Mouse (Mus musculus) adrenal gland, adult 2 months (tissue): ENCODE data around the gene Olfr701. TPM values are rescaled to one million over a fixed set of nuclear protein-coding genes. Genes with fewer than 3 reads are reported as not detected.

Experiments
- DNase-seq: peaks from one replicate; pipeline ENCODE4 v3.0.0; 2021
- long read RNA-seq: library from polyadenylated mRNA; stranded (forward); transcript quantifications from one replicate; pipeline ENCODE4 v2.0.0, GENCODE M21; 2021
- polyA plus RNA-seq: library from polyadenylated mRNA; depleted of rRNA; stranded (reverse); fragments of >200 nt; gene quantifications from 2 replicates; pipeline ENCODE4 v1.2.3, GENCODE M21; 2012; rRNA removed
- total RNA-seq, 2 experiments: library from RNA; stranded (reverse); gene quantifications; 2 replicates each; pipeline ENCODE4 v1.2.3; 2021

The Olfr701 gene
- total RNA-seq (not detected), polyA plus RNA-seq (not detected in 2 replicates)
- long read RNA-seq: 0 reads

DNA sequence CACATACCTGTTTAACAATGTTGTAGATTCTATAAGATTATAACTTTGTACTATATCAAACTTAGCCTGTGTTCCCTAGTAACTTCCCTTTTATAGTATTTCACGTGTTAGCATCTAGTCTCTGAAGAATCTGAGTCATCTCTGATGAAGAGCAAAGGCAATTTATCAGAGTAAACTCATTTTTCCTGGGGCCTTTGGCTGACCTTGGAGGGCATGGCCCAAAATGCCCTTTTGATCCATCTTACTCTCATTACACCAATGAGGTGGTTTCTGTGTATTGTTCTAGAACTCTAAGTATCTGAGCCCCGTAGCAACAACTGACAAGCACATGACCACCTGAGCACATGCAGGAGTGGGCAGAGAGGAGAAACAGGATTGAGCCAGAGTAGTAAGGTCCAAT lies at the start of gene Olfr701:
Olfr701 (plus strand) TSS at position 301 of the 400 bp plus-strand sequence.
- DNase-seq: peak; percentile 20

DNA sequence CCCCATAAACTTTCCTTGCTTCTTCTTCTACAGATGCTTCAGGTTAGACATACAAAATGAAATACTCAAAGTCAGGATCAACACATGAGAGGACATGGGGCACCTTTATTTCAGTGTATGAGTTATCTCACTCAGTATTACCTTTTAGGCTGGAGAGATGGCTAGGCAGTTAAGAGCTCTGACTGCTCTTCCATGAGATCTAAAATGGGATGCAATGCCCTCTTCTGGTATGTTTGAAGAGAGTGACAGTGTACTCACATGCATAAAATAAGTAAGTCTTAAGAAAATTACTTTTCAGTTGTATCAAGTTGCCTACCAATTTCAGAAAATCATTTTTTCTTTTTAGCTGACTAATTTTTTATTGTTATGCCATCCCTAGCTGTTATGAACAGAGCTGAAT lies 25.6 kb upstream of the Olfr701 start:
- DNase-seq: no peak

DNA sequence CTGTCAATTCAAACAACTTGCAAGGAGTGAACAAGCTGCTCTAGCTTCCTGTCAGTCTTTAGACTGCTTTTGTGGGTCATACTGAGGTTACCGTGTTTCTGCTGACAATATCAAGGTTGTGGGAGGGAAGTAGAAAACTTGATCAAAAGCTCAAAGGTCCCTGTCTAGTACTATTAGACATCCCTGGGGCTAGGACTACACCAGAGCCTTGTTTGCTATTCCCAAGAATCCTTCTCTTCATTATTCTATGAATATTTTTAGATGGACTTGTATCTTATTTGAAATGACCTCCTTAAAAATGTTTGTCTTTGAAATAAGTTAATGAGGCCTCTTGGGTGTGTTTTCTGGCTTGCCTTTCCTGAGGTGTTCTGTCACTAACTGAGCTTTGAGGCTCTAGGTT lies 20.8 kb upstream of the Olfr701 start, which contains the start of gene Olfr699:
Olfr699 (minus strand) TSS at position 101 of the 400 bp plus-strand sequence.
- no peak for DNase-seq

DNA sequence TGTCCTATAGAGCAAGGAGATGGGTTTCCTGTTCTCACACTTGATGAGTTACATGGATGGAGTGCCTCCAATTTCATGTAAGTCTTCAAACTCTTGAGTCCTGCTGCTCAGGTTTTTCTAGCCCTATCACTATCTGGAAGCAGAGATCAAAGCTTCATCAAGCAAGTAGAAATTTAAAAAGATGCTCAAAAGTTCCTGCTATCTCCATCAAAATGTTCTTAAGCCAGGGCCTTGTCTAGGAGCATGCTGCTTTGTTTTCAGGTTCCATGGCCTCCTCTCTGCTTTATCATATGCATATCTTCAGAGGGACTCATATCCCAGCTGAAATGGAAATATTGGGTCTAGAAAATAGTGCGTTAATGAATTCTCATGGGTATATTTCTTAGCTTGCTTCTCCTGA lies 5.2 kb upstream of the Olfr701 start, which contains the start of gene Olfr700:
Olfr700 (minus strand) TSS at position 101 of the 400 bp plus-strand sequence.
- DNase-seq: no peak

DNA sequence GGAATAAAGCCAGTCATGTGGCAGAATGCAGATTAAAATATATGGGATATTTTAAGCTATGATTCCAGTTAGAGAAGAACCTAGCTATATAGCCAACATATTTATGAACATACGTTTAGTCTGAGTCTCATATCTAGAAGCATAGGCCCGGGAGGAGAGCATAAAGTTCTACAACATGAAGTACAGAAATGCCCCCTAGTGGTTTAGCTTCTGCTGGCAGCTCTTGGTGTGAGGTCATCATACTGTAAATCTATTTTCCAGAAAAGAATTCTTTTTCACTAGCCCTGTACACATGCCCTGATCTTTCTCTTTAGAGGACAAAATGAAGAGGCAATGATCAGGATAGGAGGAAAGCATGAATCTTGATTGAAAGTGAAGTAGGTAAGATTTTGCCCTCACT lies 1.8 kb downstream of the Olfr701 start:
- no peak for DNase-seq

DNA sequence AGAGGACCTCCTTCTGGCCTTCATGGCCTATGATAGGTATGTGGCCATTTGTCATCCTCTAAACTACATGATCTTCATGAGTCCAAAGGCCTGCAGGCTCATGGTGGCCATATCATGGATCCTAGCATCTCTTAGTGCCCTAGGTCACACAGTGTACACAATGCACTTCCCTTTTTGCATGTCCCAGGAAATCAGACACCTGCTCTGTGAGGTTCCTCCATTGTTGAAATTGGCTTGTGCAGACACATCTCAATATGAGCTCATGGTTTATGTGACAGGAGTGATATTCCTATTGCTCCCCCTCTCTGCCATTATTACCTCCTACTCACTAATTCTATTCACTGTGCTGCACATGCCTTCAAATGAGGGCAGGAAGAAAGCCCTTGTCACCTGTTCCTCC lies 4.5 kb downstream of the Olfr701 start:
- no peak for DNase-seq

DNA sequence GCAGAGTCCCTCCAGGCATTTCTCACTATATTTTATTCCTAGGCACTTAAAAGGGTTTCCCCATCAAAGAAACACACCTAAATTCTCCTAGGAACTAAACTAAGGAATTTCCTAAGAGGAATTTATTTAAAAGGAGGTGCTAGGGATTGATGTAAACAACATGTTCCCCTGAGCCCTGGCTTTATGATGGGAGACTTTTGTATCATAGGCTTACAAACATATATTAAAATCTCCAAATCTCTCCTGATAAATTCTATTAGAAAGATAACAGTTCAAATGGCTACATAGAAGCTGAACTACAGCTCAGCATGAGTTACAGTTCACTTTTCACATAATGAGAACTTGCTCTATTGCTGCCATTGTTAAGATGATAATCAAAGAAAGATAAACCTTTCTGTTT lies 19.9 kb downstream of the Olfr701 start, which contains the start of gene Olfr702:
Olfr702 (minus strand) TSS at position 101 of the 400 bp plus-strand sequence.
- DNase-seq: no peak

DNA sequence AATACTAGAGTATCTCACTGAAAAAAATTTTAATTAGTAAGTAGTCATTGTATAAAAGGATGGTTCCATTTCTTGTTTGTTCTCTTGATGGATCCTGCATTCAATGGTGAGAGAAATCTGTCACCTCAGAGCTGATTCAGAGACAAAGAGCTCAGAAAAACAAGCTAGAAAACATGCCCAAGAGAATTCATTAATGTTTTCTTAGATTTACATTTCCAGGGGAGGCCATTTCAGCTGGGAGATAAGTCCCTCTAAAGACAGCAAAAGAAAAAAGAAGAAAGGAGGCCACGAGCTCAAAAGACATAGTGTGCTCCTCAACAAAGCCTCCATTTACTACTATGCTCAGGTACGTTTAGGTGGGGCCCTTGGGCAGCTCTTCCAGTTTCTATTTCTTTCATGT lies 29.1 kb downstream of the Olfr701 start, which contains the start of gene Olfr703:
Olfr703 (plus strand) TSS at position 301 of the 400 bp plus-strand sequence.
- DNase-seq: no peak

DNA sequence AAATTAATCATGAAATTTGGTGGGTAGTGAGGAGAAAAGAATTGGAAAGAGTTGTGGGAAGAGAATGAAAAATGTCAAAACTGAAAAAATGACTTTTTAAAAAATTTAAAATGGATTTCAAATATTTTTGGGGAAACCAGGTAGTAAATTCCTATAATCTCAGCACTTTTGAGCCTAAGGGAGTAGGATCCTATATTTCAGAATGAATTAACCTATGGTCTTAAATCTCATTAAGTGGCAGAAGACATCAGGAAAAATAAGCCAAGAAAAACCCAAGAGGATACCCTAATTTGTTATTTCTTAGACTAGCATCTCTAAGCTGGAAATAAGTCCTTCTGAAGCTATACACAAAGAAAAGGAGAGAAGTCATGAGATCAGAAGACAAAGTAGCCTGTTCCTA lies 49.0 kb downstream of the Olfr701 start, which contains the start of gene Olfr704:
Olfr704 (plus strand) TSS at position 301 of the 400 bp plus-strand sequence.
- DNase-seq: no peak

Other genes with a start within 250 kb of the Olfr701 start
- not detected for gene Olfr693, start 133.5 kb upstream of the Olfr701 start, total RNA-seq
- gene Olfr693, start 133.5 kb upstream of the Olfr701 start, polyA plus RNA-seq: not detected in 2 replicates
- gene Olfr694, start 122.3 kb upstream of the Olfr701 start, total RNA-seq: not detected
- gene Olfr694, start 122.3 kb upstream of the Olfr701 start, polyA plus RNA-seq: not detected in 2 replicates
- not detected for gene Olfr695, start 97.7 kb upstream of the Olfr701 start, total RNA-seq
- gene Olfr695, start 97.7 kb upstream of the Olfr701 start, polyA plus RNA-seq: not detected in 2 replicates
- gene Olfr697, start 71.7 kb upstream of the Olfr701 start, total RNA-seq: not detected
- not detected in 2 replicates for gene Olfr697, start 71.7 kb upstream of the Olfr701 start, polyA plus RNA-seq
- not detected for gene Olfr698, start 58.7 kb upstream of the Olfr701 start, total RNA-seq
- not detected in 2 replicates for gene Olfr698, start 58.7 kb upstream of the Olfr701 start, polyA plus RNA-seq
- gene Olfr699, start 20.9 kb upstream of the Olfr701 start, total RNA-seq: not detected
- not detected in 2 replicates for gene Olfr699, start 20.9 kb upstream of the Olfr701 start, polyA plus RNA-seq
- gene Olfr700, start 5.3 kb upstream of the Olfr701 start, total RNA-seq: not detected
- not detected in 2 replicates for gene Olfr700, start 5.3 kb upstream of the Olfr701 start, polyA plus RNA-seq
- gene Olfr702, start 19.8 kb downstream of the Olfr701 start, total RNA-seq: not detected
- gene Olfr702, start 19.8 kb downstream of the Olfr701 start, polyA plus RNA-seq: not detected in 2 replicates
- gene Olfr703, start 29.2 kb downstream of the Olfr701 start, total RNA-seq: not detected
- gene Olfr703, start 29.2 kb downstream of the Olfr701 start, polyA plus RNA-seq: not detected in 2 replicates
- gene Olfr704, start 49.1 kb downstream of the Olfr701 start, total RNA-seq: not detected
- not detected in 2 replicates for gene Olfr704, start 49.1 kb downstream of the Olfr701 start, polyA plus RNA-seq
- gene Olfr705, start 62.8 kb downstream of the Olfr701 start, total RNA-seq: not detected
- gene Olfr705, start 62.8 kb downstream of the Olfr701 start, polyA plus RNA-seq: not detected in 2 replicates
- not detected for gene Olfr706, start 74.0 kb downstream of the Olfr701 start, total RNA-seq
- not detected in 2 replicates for gene Olfr706, start 74.0 kb downstream of the Olfr701 start, polyA plus RNA-seq
- gene Olfr707, start 87.1 kb downstream of the Olfr701 start, total RNA-seq: not detected
- not detected in 2 replicates for gene Olfr707, start 87.1 kb downstream of the Olfr701 start, polyA plus RNA-seq
- not detected for gene Olfr1532-ps1, start 93.9 kb downstream of the Olfr701 start, total RNA-seq
- not detected in 2 replicates for gene Olfr1532-ps1, start 93.9 kb downstream of the Olfr701 start, polyA plus RNA-seq
- under 1 TPM; 0.07 to 0.09 TPM for gene Olfr709-ps1, start 118.1 kb downstream of the Olfr701 start, total RNA-seq
- not detected in 2 replicates for gene Olfr709-ps1, start 118.1 kb downstream of the Olfr701 start, polyA plus RNA-seq
- gene Olfr710, start 134.2 kb downstream of the Olfr701 start, total RNA-seq: not detected
- not detected in 2 replicates for gene Olfr710, start 134.2 kb downstream of the Olfr701 start, polyA plus RNA-seq
- not detected for gene Olfr6, start 149.8 kb downstream of the Olfr701 start, total RNA-seq
- not detected in 2 replicates for gene Olfr6, start 149.8 kb downstream of the Olfr701 start, polyA plus RNA-seq
- not detected for gene Olfr711, start 161.3 kb downstream of the Olfr701 start, total RNA-seq
- not detected in 2 replicates for gene Olfr711, start 161.3 kb downstream of the Olfr701 start, polyA plus RNA-seq
- gene Olfr2, start 191.9 kb downstream of the Olfr701 start, total RNA-seq: not detected
- not detected in 2 replicates for gene Olfr2, start 191.9 kb downstream of the Olfr701 start, polyA plus RNA-seq
- gene Olfr713, start 217.0 kb downstream of the Olfr701 start, total RNA-seq: not detected
- not detected in 2 replicates for gene Olfr713, start 217.0 kb downstream of the Olfr701 start, polyA plus RNA-seq